Mouse (Mus musculus): ENCODE results near the gene Ankrd11.

- TF ChIP-seq CTCF (IDR thresholded peaks at IDR 0.05; ENCODE audit: low read depth, low read length) = no peak
- no peak for TF ChIP-seq POLR2A (IDR thresholded peaks at IDR 0.05; ENCODE audit: borderline replicate concordance, low read depth, low read length)
These were observed 62.7 kb downstream of the Ankrd11 start for GRCm38 (mm10) chr8:122979424-122979823.
